Mouse (Mus musculus): ENCODE data around the gene Pcmt1.

Pcmt1 gene

GRCm38 (mm10) chr10:7589592-7590233 lies 91.2 kb downstream of the Pcmt1 start, which contains the start of gene Lrp11:
Gene Lrp11 (plus strand): TSS chr10:7589800.
- DNase-seq (ENCODE audit: low spot score in 2 of 2): peak; percentile 82 to 91

- DNase-seq (ENCODE audit: low spot score in 2 of 2): no peak
These were observed 94.2 kb downstream of the Pcmt1 start for GRCm38 (mm10) chr10:7586771-7587170.

GRCm38 (mm10) chr10:7582891-7583557 lies 97.9 kb downstream of the Pcmt1 start:
- DNase-seq (ENCODE audit: low spot score in 2 of 2): no peak

GRCm38 (mm10) chr10:7582157-7582890 lies 98.6 kb downstream of the Pcmt1 start:
- peak; percentile 63 to 69 for DNase-seq (ENCODE audit: low spot score in 2 of 2)

- DNase-seq (ENCODE audit: low spot score in 2 of 2): no peak
These were observed 99.5 kb downstream of the Pcmt1 start for GRCm38 (mm10) chr10:7581401-7581800.

Data from thymus, postnatal 10 days (tissue).